Mouse (Mus musculus) heart, embryonic 11.5 days (tissue): Measurements from ENCODE around the gene Vav1. TPM values are rescaled to one million over a fixed set of nuclear protein-coding genes. Genes with fewer than 3 reads are reported as not detected.

Experiments
- ATAC-seq: fragments of 200-750 bp; cut with Nextera tagmentation; replicated peaks from 2 replicates; pipeline ENCODE4 v1.8.0; 2017; ENCODE audit warnings: moderate library complexity; ENCODE audit not compliant: insufficient number of reproducible peaks, low FRiP score, low TSS enrichment
- H3K27ac ChIP-seq: fragments of 300-500 bp; sonication (generic); 2 replicates; pipeline ENCODE4 v1.5.1; 2014; ENCODE audit warnings: mild to moderate bottlenecking, low read depth, low read length
- H3K27me3 ChIP-seq: fragments of 300-500 bp; sonication (generic); 2 replicates; pipeline ENCODE4 v1.6.1; 2014; ENCODE audit warnings: mild to moderate bottlenecking, low read length, mixed read lengths; ENCODE audit not compliant: control insufficient read depth, insufficient read depth
- H3K36me3 ChIP-seq: fragments of 300-500 bp; sonication (generic); 2 replicates; pipeline ENCODE4 v1.6.1; 2014; ENCODE audit warnings: mild to moderate bottlenecking, low read length, moderate library complexity, mixed read lengths; ENCODE audit not compliant: control insufficient read depth, insufficient read depth
- H3K4me1 ChIP-seq: fragments of 300-500 bp; sonication (generic); 2 replicates; pipeline ENCODE4 v1.6.1; 2014; ENCODE audit warnings: low read length; ENCODE audit not compliant: control insufficient read depth, insufficient read depth
- H3K4me2 ChIP-seq: fragments of 300-500 bp; sonication (generic); 2 replicates; pipeline ENCODE4 v1.6.1; 2014; ENCODE audit warnings: mild to moderate bottlenecking, moderate library complexity
- H3K4me3 ChIP-seq: fragments of 300-500 bp; sonication (generic); 2 replicates; pipeline ENCODE4 v1.5.1; 2014; ENCODE audit warnings: low read depth, low read length
- H3K9ac ChIP-seq: fragments of 300-500 bp; sonication (generic); 2 replicates; pipeline ENCODE4 v1.6.1; 2014; ENCODE audit warnings: mild to moderate bottlenecking, low read depth, low read length, moderate library complexity
- H3K9me3 ChIP-seq: fragments of 300-500 bp; sonication (generic); replicated peaks from 2 replicates; pipeline ENCODE4 v1.6.1; 2016; ENCODE audit warnings: low read length; ENCODE audit not compliant: control insufficient read depth
- WGBS: fragments of 180-500 bp; shearing (Covaris S2); extraction: QIAGEN DNeasy Blood & Tissue Kit; methylation state at CpG from one replicate; pipeline ENCODE4 v1.1.7; 2014; ENCODE audit not compliant: insufficient replicate concordance; 5-methylcytosine and 5-hydroxymethylcytosine counted together
- polyA plus RNA-seq: library from polyadenylated mRNA; unstranded; fragments of >200 nt; fragmentation: Nextera tagmentation; extraction: Ambion mirVana; gene quantifications from 2 replicates; pipeline ENCODE4 v1.2.1, GENCODE M21; 2014

Gene Vav1
- polyA plus RNA-seq, 1 experiment from 2014 or later: 2.2 TPM

- Histone ChIP-seq H3K36me3 (peaks cover 34% of the 10 kb centered on the region), H3K27ac (no peak overlapping the region), H3K27me3 (no peaks in the 10 kb centered on the region), H3K9ac (no peak overlapping the region), H3K4me2 (no peak overlapping the region), H3K4me3 (no peak overlapping the region), H3K4me1 (0 out of 2 replicates have a peak, but pooled peaks cover under 1% of the 10 kb centered on the region), H3K9me3 (no peaks in the 10 kb centered on the region)
- 70% methylated on average over 9 of the region's 9 CpGs for WGBS
- no peak for ATAC-seq
Observed at GRCm38 (mm10) chr17:57260351-57260750, 18.5 kb upstream of the Vav1 start.

DNA sequence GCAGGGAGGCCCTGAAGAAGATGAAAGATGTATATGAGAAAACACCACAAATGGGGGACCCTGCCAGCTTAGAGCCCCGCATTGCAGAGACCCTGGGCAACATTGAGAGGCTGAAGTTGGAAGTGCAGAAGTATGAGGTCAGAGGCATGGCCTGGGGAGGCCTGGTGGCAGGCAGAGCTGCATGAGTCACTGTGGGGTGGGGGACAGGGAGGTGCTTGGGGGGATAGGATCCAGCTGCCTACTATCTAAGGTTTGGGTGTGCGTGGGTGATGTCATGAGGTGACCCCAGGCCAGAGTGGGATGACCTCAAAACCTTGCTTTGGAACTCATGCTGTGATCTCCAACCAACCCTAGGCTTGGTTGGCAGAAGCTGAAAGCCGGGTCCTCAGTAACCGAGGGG lies 17.6 kb upstream of the Vav1 start:
- Histone ChIP-seq H3K27me3 (no peaks in the 10 kb centered on the region), H3K9ac (no peak overlapping the region), H3K4me1 (0 out of 2 replicates have a peak, but pooled peaks cover 3% of the 10 kb centered on the region), H3K4me2 (no peak overlapping the region), H3K9me3 (no peaks in the 10 kb centered on the region), H3K27ac (no peak overlapping the region), H3K4me3 (no peak overlapping the region), H3K36me3 (peaks cover 33% of the 10 kb centered on the region)
- no peak for ATAC-seq
- 89% methylated on average over 4 of the region's 4 CpGs for WGBS

DNA sequence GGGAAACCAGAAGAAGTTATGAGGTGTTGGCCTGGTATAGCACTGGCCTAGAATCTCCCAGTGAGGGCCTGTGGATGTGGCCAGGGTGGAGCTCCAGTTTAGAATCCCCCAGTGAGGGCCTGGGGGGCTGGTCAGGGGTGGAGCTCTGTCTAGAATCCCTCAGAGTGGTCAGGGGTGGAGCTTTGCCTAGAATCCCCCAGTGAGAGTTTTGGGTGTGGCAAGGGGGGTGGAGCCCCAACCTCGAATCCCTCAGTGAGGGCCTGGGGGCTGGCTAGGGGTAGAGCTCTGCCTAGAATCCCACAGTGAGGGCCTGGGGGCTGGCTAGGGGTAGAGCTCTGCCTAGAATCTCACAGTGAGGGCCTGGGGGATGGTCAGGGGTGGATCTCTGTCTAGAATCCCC lies 17.1 kb upstream of the Vav1 start:
- Histone ChIP-seq H3K36me3 (peaks cover 31% of the 10 kb centered on the region), H3K27me3 (no peaks in the 10 kb centered on the region), H3K4me2 (no peak overlapping the region), H3K27ac (no peak overlapping the region), H3K9ac (no peak overlapping the region), H3K9me3 (no peaks in the 10 kb centered on the region), H3K4me1 (0 out of 2 replicates have a peak, but pooled peaks cover 3% of the 10 kb centered on the region), H3K4me3 (no peak overlapping the region)
- 38% methylated on average over 1 of the region's 1 CpGs for WGBS
- ATAC-seq: no peak

GRCm38 (mm10) chr17:57262901-57263550 lies 15.9 kb upstream of the Vav1 start:
- WGBS: 87% methylated on average over 17 of the region's 17 CpGs
- no peaks in the 10 kb centered on the region for H3K27me3 ChIP-seq
- no peak for ATAC-seq
- H3K9ac ChIP-seq: no peak overlapping the region
- no peaks in the 10 kb centered on the region for H3K9me3 ChIP-seq
- peaks cover 24% of the 10 kb centered on the region for H3K36me3 ChIP-seq
- H3K4me2 ChIP-seq: no peak overlapping the region
- 0 out of 2 replicates have a peak, but pooled peaks cover 3% of the 10 kb centered on the region for H3K4me1 ChIP-seq
- H3K27ac ChIP-seq: no peak overlapping the region
- no peak overlapping the region for H3K4me3 ChIP-seq

- H3K4me2 ChIP-seq: no peak overlapping the region
- no peaks in the 10 kb centered on the region for H3K9me3 ChIP-seq
- H3K4me3 ChIP-seq: no peak overlapping the region
- H3K36me3 ChIP-seq: peaks cover 18% of the 10 kb centered on the region
- no peak overlapping the region for H3K27ac ChIP-seq
- ATAC-seq: no peak
- 60% methylated on average over 2 of the region's 2 CpGs for WGBS
- 0 out of 2 replicates have a peak, but pooled peaks cover 3% of the 10 kb centered on the region for H3K4me1 ChIP-seq
- H3K27me3 ChIP-seq: no peaks in the 10 kb centered on the region
- no peak overlapping the region for H3K9ac ChIP-seq
Observed at GRCm38 (mm10) chr17:57264164-57264563, 14.7 kb upstream of the Vav1 start.

- Histone ChIP-seq H3K9ac (no peak overlapping the region), H3K27ac (no peak overlapping the region), H3K36me3 (peaks cover 18% of the 10 kb centered on the region), H3K9me3 (no peaks in the 10 kb centered on the region), H3K4me1 (0 out of 2 replicates have a peak, but pooled peaks cover 3% of the 10 kb centered on the region), H3K4me3 (no peak overlapping the region), H3K27me3 (no peaks in the 10 kb centered on the region), H3K4me2 (peak overlapping the region; percentile 31)
- 21% methylated on average over 22 of the region's 22 CpGs for WGBS
- peak; percentile 47; the same call in 1 of the 2 replicates for ATAC-seq
Observed at GRCm38 (mm10) chr17:57264972-57265945, 13.6 kb upstream of the Vav1 start.

DNA sequence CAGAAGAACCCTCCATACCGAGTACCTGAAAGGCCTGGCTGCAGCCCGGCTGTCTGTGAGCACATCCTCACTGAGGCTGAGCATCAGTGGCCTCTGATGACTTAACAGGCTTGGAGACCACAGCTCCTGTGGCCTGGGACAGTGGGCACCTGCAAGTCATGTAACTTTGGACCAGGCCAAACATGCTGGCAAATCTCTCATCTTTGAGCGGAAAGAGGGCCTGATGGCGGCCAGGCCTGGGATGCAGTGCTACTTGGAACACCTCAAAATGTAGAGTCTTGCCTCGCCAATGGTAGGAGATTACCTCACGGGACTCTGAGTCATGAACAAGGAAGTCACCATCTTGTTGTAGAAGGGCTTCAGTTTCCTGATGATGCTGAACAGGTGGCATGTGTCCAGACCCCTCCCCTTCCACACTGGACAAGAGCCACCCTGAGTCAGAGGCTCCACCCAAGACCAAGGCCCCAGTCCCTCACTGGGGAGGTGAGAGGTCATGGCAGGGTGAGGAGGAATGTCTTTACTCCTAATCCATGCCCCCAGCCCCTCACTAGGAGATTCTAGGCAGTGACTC lies 11.3 kb upstream of the Vav1 start:
- H3K27ac ChIP-seq: no peak overlapping the region
- no peak for ATAC-seq
- no peak overlapping the region for H3K9ac ChIP-seq
- peaks cover 7% of the 10 kb centered on the region for H3K36me3 ChIP-seq
- 86% methylated on average over 6 of the region's 6 CpGs for WGBS
- 0 out of 2 replicates have a peak, but pooled peaks cover 3% of the 10 kb centered on the region for H3K4me1 ChIP-seq
- no peak overlapping the region for H3K4me3 ChIP-seq
- H3K4me2 ChIP-seq: no peak overlapping the region
- no peaks in the 10 kb centered on the region for H3K9me3 ChIP-seq
- H3K27me3 ChIP-seq: no peaks in the 10 kb centered on the region

- no peaks in the 10 kb centered on the region for H3K9me3 ChIP-seq
- 58% methylated on average over 9 of the region's 9 CpGs for WGBS
- H3K27ac ChIP-seq: no peak overlapping the region
- no peak overlapping the region for H3K4me3 ChIP-seq
- H3K4me1 ChIP-seq: peaks cover 12% of the 10 kb centered on the region
- ATAC-seq: no peak
- peaks cover 17% of the 10 kb centered on the region for H3K27me3 ChIP-seq
- no peaks in the 10 kb centered on the region for H3K36me3 ChIP-seq
- H3K4me2 ChIP-seq: no peak overlapping the region
- H3K9ac ChIP-seq: no peak overlapping the region
Observed at GRCm38 (mm10) chr17:57271301-57271700, 7.6 kb upstream of the Vav1 start.
